Mouse (Mus musculus) ES-Bruce4 (cell line): ENCODE measurements at regions not wholly inside any gene's neighbourhood (a gene's known extent, or its start where the extent isn't known, plus 50 kb on each side); places are given as distances from the start of the nearest gene placed in this dataset.

Experiments
- CTCF ChIP-seq: IDR thresholded peaks from one replicate; pipeline ENCODE4 v1.8.1; 2011; ENCODE audit warnings: low read depth, low read length
- EP300 ChIP-seq: IDR thresholded peaks from 2 replicates; pipeline ENCODE4 v1.6.1; 2011; ENCODE audit warnings: low read depth, low read length; ENCODE audit not compliant: insufficient read depth
- POLR2A ChIP-seq: IDR thresholded peaks from one replicate; pipeline ENCODE4 v1.8.1; 2011; ENCODE audit warnings: low read length; ENCODE audit not compliant: insufficient read depth

DNA sequence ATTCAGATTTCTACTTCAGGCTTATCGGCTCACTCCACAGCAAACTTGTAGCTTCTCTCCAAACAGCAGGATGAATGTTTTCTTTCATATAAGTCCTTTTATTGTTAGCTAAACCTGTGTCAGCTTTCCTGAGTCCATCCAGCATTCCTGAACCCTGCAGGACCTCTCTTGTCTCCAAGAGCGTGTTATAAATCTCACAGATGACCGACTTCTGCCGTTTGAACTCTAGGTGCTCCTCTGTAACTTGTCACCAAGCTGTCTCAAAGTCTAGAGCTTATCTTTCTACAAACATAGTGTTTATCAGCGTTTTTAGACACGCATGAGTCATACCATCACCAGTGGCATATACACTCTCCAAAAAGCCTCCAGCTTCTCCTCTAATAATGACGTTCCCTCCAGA lies 132.4 kb upstream of the Tmc3 start:
- no peak for TF ChIP-seq CTCF
- TF ChIP-seq POLR2A, result no peak
- TF ChIP-seq EP300, result no peak
